Mouse (Mus musculus) olfactory bulb, adult 2 months (tissue): ENCODE data around the gene Rasal2.

Experiments used
- CTCF ChIP-seq: fragments of 200-500 bp; IDR thresholded peaks from 2 replicates; pipeline ENCODE4 v1.5.1; 2012; ENCODE audit warnings: low read depth, mild to moderate bottlenecking, low read length, moderate library complexity; ENCODE audit not compliant: insufficient read depth
- POLR2A ChIP-seq: fragments of 200-500 bp; IDR thresholded peaks from 2 replicates; pipeline ENCODE4 v1.6.1; 2012; ENCODE audit warnings: mild to moderate bottlenecking, low read depth, low read length, moderate library complexity; ENCODE audit not compliant: insufficient read depth

DNA sequence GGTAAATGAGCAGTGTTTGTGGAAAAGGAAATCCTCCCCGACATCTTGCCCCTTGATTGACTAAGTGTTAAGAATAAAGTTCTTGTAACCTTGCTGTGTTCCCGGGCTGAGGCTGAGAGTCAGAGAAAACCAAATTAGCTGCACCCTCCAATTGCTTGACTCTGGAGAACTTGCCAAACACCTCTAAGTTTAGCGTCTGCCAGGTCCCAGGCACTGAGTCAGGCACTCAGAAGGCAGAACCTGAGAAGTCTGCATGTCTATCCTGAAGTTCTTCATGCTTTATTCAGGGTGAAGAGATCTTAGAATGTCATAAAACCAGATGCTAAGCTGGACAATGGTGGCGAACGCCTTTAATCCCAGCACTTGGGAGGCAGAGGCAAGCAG, 36.4 kb upstream of the Rasal2 start:
- TF ChIP-seq CTCF = no peak
- TF ChIP-seq POLR2A = no peak
